Mouse (Mus musculus): ENCODE results near the gene Nfkbia. TPM values are rescaled to one million over a fixed set of nuclear protein-coding genes. Genes with fewer than 3 reads are reported as not detected.

Gene Nfkbia
- total and polyA plus RNA-seq, 3 experiments, result 9.3 to 15.9 TPM; not detected in 1

GRCm38 (mm10) chr12:55440416-55440815 is 52.0 kb downstream of the Nfkbia start:
- Histone ChIP-seq H3K4me1 (ENCODE audit: control insufficient read depth in 1 of 2, insufficient read depth in 2 of 2, low read length in 2 of 2) (peaks cover 0 to 7% of the 10 kb centered on the region in 2 experiments; a peak in 3 of 4 replicates), H3K9ac (ENCODE audit: control insufficient read depth, low read depth, low read length, poor library complexity, severe bottlenecking) (no peak overlapping the region), H3K27ac (ENCODE audit: control insufficient read depth, low read depth, low read length) (no peak overlapping the region), H3K9me3 (replicated peaks; ENCODE audit: insufficient read depth, low read length) (no peaks in the 10 kb centered on the region), H3K79me2 (ENCODE audit: control insufficient read depth, insufficient read depth, low read length, poor library complexity) (no peaks in the 10 kb centered on the region), H3K4me3 (ENCODE audit: control insufficient read depth in 1 of 2, insufficient read depth in 1 of 2, low read depth in 2 of 2, low read length in 2 of 2) (no peak overlapping the region), H3K36me3 (ENCODE audit: control insufficient read depth in 1 of 2, insufficient read depth in 2 of 2, low read length in 2 of 2) (peaks cover 0 to 2% of the 10 kb centered on the region in 2 experiments; a peak in 1 of 4 replicates), H3K27me3 (ENCODE audit: control insufficient read depth in 1 of 2, insufficient read depth in 2 of 2, low read length in 2 of 2) (no peaks in the 10 kb centered on the region)
- DNase-seq (ENCODE audit: low read depth, low spot score), result no peak
- no peak for TF ChIP-seq MXI1 (IDR thresholded peaks at IDR 0.05; ENCODE audit: low read depth, low read length)
- TF ChIP-seq MAFK (IDR thresholded peaks at IDR 0.05; ENCODE audit: borderline replicate concordance, low read depth, low read length), result no peak
- no peak for TF ChIP-seq NRF1 (IDR thresholded peaks at IDR 0.05; ENCODE audit: insufficient read depth, low read depth, low read length, poor library complexity, severe bottlenecking)
- no peak for TF ChIP-seq USF1 (IDR thresholded peaks at IDR 0.05; ENCODE audit: low read depth, low read length)
- no peak for TF ChIP-seq POLR2A (IDR thresholded peaks at IDR 0.05; ENCODE audit: control insufficient read depth in 1 of 2, insufficient read depth in 1 of 2, low read depth in 1 of 2, low read length in 2 of 2, poor library complexity in 1 of 2)
- no peak for TF ChIP-seq MYB (IDR thresholded peaks at IDR 0.05; ENCODE audit: low read depth, low read length)
- TF ChIP-seq MYC (IDR thresholded peaks at IDR 0.05; ENCODE audit: low read depth, low read length), result no peak
- no peak for TF ChIP-seq EP300 (IDR thresholded peaks at IDR 0.05; ENCODE audit: low read depth in 1 of 2, low read length in 2 of 2)
- TF ChIP-seq HCFC1 (IDR thresholded peaks at IDR 0.05; ENCODE audit: low read depth, low read length), result no peak
- TF ChIP-seq UBTF (IDR thresholded peaks at IDR 0.05; ENCODE audit: borderline replicate concordance, insufficient read depth, low read depth, low read length), result no peak
- TF ChIP-seq ELF1 (IDR thresholded peaks at IDR 0.05; ENCODE audit: low read depth, low read length), result no peak
- no peak for TF ChIP-seq RAD21 (IDR thresholded peaks at IDR 0.05; ENCODE audit: low read depth, low read length)
- no peak for TF ChIP-seq USF2 (IDR thresholded peaks at IDR 0.05; ENCODE audit: borderline replicate concordance in 1 of 2, insufficient read depth in 1 of 2, low read depth in 1 of 2, low read length in 2 of 2)
- no peak for TF ChIP-seq TAL1 (IDR thresholded peaks at IDR 0.05; ENCODE audit: low read length)
- TF ChIP-seq GATA1 (IDR thresholded peaks at IDR 0.05; ENCODE audit: low read depth, low read length), result no peak
- no peak for TF ChIP-seq CHD2 (IDR thresholded peaks at IDR 0.05; ENCODE audit: low read length)
- TF ChIP-seq MAX (IDR thresholded peaks at IDR 0.05; ENCODE audit: low read length), result no peak
- no peak for TF ChIP-seq POLR2AphosphoS2 (IDR thresholded peaks at IDR 0.05; ENCODE audit: low read length)

Other genes with a start within 250 kb of the Nfkbia start
- 21.4 and 26.2 TPM in 2 replicates for gene 1110008L16Rik, start 193.1 kb downstream of the Nfkbia start, total RNA-seq (2012; rRNA removed)
- gene 1110008L16Rik, start 193.1 kb downstream of the Nfkbia start, polyA plus RNA-seq (2012; ENCODE audit: insufficient read depth in 1 of 2, insufficient read length in 2 of 2, low read depth in 1 of 2, low replicate concordance in 2 of 2, missing spikeins in 1 of 2), result 10 to 100 TPM in 1 of 2 experiments, not detected in 1; 24.9 TPM
- gene Ppp2r3c, start 189.6 kb downstream of the Nfkbia start, total RNA-seq (2012; rRNA removed), result 10.9 and 12.6 TPM in 2 replicates
- 10 to 100 TPM in 1 of 2 experiments, not detected in 1; 12.3 TPM for gene Ppp2r3c, start 189.6 kb downstream of the Nfkbia start, polyA plus RNA-seq (2012; ENCODE audit: insufficient read depth in 1 of 2, insufficient read length in 2 of 2, low read depth in 1 of 2, low replicate concordance in 2 of 2, missing spikeins in 1 of 2)
- 255 and 284 TPM in 2 replicates for gene Psma6, start 108.4 kb downstream of the Nfkbia start, total RNA-seq (2012; rRNA removed)
- 100 to 1,000 TPM in 1 of 2 experiments, not detected in 1; 309 TPM for gene Psma6, start 108.4 kb downstream of the Nfkbia start, polyA plus RNA-seq (2012; ENCODE audit: insufficient read depth in 1 of 2, insufficient read length in 2 of 2, low read depth in 1 of 2, low replicate concordance in 2 of 2, missing spikeins in 1 of 2)
- gene Aldoart2, start 72.6 kb upstream of the Nfkbia start, total RNA-seq (2012; rRNA removed), result not detected in 2 replicates
- gene Aldoart2, start 72.6 kb upstream of the Nfkbia start, polyA plus RNA-seq (2012; ENCODE audit: insufficient read depth in 1 of 2, insufficient read length in 2 of 2, low read depth in 1 of 2, low replicate concordance in 2 of 2, missing spikeins in 1 of 2), result under 1 TPM in 1 of 2 experiments, not detected in 1; 0.26 TPM
- not detected in 2 replicates for gene Insm2, start 106.8 kb upstream of the Nfkbia start, total RNA-seq (2012; rRNA removed)
- gene Insm2, start 106.8 kb upstream of the Nfkbia start, polyA plus RNA-seq (2012; ENCODE audit: insufficient read depth in 1 of 2, insufficient read length in 2 of 2, low read depth in 1 of 2, low replicate concordance in 2 of 2, missing spikeins in 1 of 2), result not detected